Comparison of ENCODE assay signal across 26 mouse cellular contexts in genomic region chr10:5176371-5176770, GRCm38 (mm10).
A peak's percentile ranks its signal among the peaks of the same experiment; 100 is the strongest.
DNase-seq lines count a peak whose midpoint lies in the region; ATAC-seq and TF ChIP-seq lines count a peak whose summit lies in the region.
"Had no signal": no experiment of that assay in that cellular context is flagged by ENCODE, and none has a peak within 500 bp of the region (broad histone marks: within the 10 kb centered on the region; RNA-seq: fewer than 3 reads in every experiment).

No protein-coding gene starts in this region.

- no peak for ATAC-seq in heart, embryonic 13.5 days (ENCODE audit: extremely low read depth, insufficient number of reproducible peaks, low FRiP score, low TSS enrichment)
- no peak for ATAC-seq in intestine, embryonic 14.5 days (replicated peaks; ENCODE audit: low FRiP score, low TSS enrichment, low read depth)
- ATAC-seq in intestine, postnatal 0 days = no peak
- ATAC-seq in kidney, embryonic 14.5 days (ENCODE audit: low FRiP score, low TSS enrichment) = no peak
- ATAC-seq: activated CD4-positive, CD25-positive, alpha-beta regulatory T cell, adult 4 months; CD4-positive, CD25-positive, alpha-beta regulatory T cell, adult 4 months; forebrain, embryonic 14.5 days; hindbrain, embryonic 16.5 days; inflammation-experienced regulatory T-cells, adult 6 months; Patski had no signal

- H3K27me3 ChIP-seq in cerebellum, adult 2 months (ENCODE audit: control insufficient read depth, insufficient read depth, low read length) = no peaks in the 10 kb centered on the region
- no peaks in the 10 kb centered on the region for H3K27me3 ChIP-seq in heart, embryonic 13.5 days (replicated peaks)
- H3K27me3 ChIP-seq in intestine, embryonic 14.5 days (replicated peaks; ENCODE audit: control insufficient read depth, insufficient read depth, low read length) = no peaks in the 10 kb centered on the region
- no peaks in the 10 kb centered on the region for H3K27me3 ChIP-seq in intestine, postnatal 0 days (replicated peaks; ENCODE audit: control insufficient read depth, insufficient read depth, low read length)
- no peaks in the 10 kb centered on the region for H3K27me3 ChIP-seq in kidney, embryonic 14.5 days (ENCODE audit: control insufficient read depth, insufficient read depth, low read length)
- H3K27me3 ChIP-seq: hindbrain, embryonic 12.5 days; Patski had no signal

- TF ChIP-seq POLR2A in cerebellum, adult 2 months (IDR thresholded peaks at IDR 0.05; ENCODE audit: borderline replicate concordance, insufficient read depth, low read length) = no peak
- no peak for TF ChIP-seq POLR2A in embryonic fibroblast, embryonic 13.5 days (IDR thresholded peaks at IDR 0.05; ENCODE audit: low read depth, low read length)

- no peak overlapping the region for H3K4me3 ChIP-seq in cerebellum, adult 2 months (replicated peaks; ENCODE audit: insufficient read depth, low read depth, low read length)
- H3K4me3 ChIP-seq in heart, embryonic 13.5 days = no peak overlapping the region
- no peak overlapping the region for H3K4me3 ChIP-seq in intestine, embryonic 14.5 days (ENCODE audit: low read depth, low read length)
- H3K4me3 ChIP-seq in intestine, postnatal 0 days (ENCODE audit: low read depth, low read length) = no peak overlapping the region
- no peak overlapping the region for H3K4me3 ChIP-seq in embryonic fibroblast, embryonic 13.5 days (ENCODE audit: insufficient read depth, low read length)
- H3K4me3 ChIP-seq in kidney, embryonic 14.5 days (ENCODE audit: low read length) = no peak overlapping the region
- H3K4me3 ChIP-seq: embryonic facial prominence, embryonic 10.5 days; erythroblast, embryonic 14.5 days; forebrain, embryonic 10.5 days; gastrocnemius, adult 2 months; hindbrain, embryonic 12.5 days had no signal

- H3K9ac ChIP-seq in heart, embryonic 13.5 days = no peak overlapping the region
- H3K9ac ChIP-seq in intestine, embryonic 14.5 days (ENCODE audit: low read length) = no peak overlapping the region
- no peak overlapping the region for H3K9ac ChIP-seq in intestine, postnatal 0 days (ENCODE audit: low read depth, low read length)
- H3K9ac ChIP-seq in kidney, embryonic 14.5 days (ENCODE audit: low read depth, low read length) = no peak overlapping the region
- H3K9ac ChIP-seq: hindbrain, embryonic 12.5 days had no signal

- no peak for DNase-seq in cerebellum, adult 2 months
- no peak for DNase-seq in cerebellum, adult 11 months
- no peak for DNase-seq in heart, postnatal 14 days
- DNase-seq in intestine, embryonic 14.5 days (ENCODE audit: low spot score) = peak; percentile 7
- DNase-seq: adrenal gland, postnatal 14 days; B cell, adult 2 months; cerebellum, adult 18-20 months; cerebellum, postnatal 10 days; gastrocnemius, adult 2 months; gastrocnemius, postnatal 25 days; heart, postnatal 4 days; kidney, adult 18-20 months had no signal

- WGBS in cerebellum, adult 2 months = 23% methylated on average over 2 of the region's 2 CpGs
- WGBS in heart, embryonic 13.5 days = 13% methylated on average over 2 of the region's 2 CpGs
- WGBS in intestine, embryonic 14.5 days = 55% methylated on average over 2 of the region's 2 CpGs
- 55% methylated on average over 2 of the region's 2 CpGs for WGBS in intestine, postnatal 0 days
- WGBS in kidney, embryonic 14.5 days = 71% methylated on average over 2 of the region's 2 CpGs

- no peak for TF ChIP-seq CTCF in cerebellum, adult 2 months (IDR thresholded peaks at IDR 0.05; ENCODE audit: borderline replicate concordance, insufficient read depth, low read depth, low read length)
- no peak for TF ChIP-seq CTCF in intestine, postnatal 0 days (IDR thresholded peaks at IDR 0.05; ENCODE audit: low read depth)
- no peak for TF ChIP-seq CTCF in embryonic fibroblast, embryonic 13.5 days (IDR thresholded peaks at IDR 0.05; ENCODE audit: borderline replicate concordance, insufficient read depth, low read length)

- H3K4me2 ChIP-seq in heart, embryonic 13.5 days = peak overlapping the region; percentile 33; the same call in 1 of the 2 replicates
- H3K4me2 ChIP-seq in intestine, embryonic 14.5 days (ENCODE audit: low read length) = no peak overlapping the region
- no peak overlapping the region for H3K4me2 ChIP-seq in intestine, postnatal 0 days (replicated peaks; ENCODE audit: low read depth)
- H3K4me2 ChIP-seq in kidney, embryonic 14.5 days (replicated peaks; ENCODE audit: low read depth, low read length) = no peak overlapping the region
- H3K4me2 ChIP-seq: hindbrain, embryonic 12.5 days had no signal

- H3K27ac ChIP-seq in cerebellum, adult 2 months (ENCODE audit: insufficient read depth, low read length) = peak overlapping the region; percentile 46; the same call in 1 of the 2 replicates
- peak overlapping the region; percentile 65 for H3K27ac ChIP-seq in heart, embryonic 13.5 days (replicated peaks)
- H3K27ac ChIP-seq in intestine, embryonic 14.5 days (ENCODE audit: low read depth) = no peak overlapping the region
- H3K27ac ChIP-seq in intestine, postnatal 0 days (ENCODE audit: low read depth, low read length) = no peak overlapping the region
- peak overlapping the region; percentile 37; the same call in 1 of the 2 replicates for H3K27ac ChIP-seq in embryonic fibroblast, embryonic 13.5 days (ENCODE audit: insufficient read depth, low read length)
- no peak overlapping the region for H3K27ac ChIP-seq in kidney, embryonic 14.5 days (ENCODE audit: low read depth, low read length)
- H3K27ac ChIP-seq: forebrain, embryonic 10.5 days; gastrocnemius, adult 2 months; hindbrain, embryonic 12.5 days had no signal

- H3K9me3 ChIP-seq in heart, embryonic 13.5 days = no peaks in the 10 kb centered on the region
- H3K9me3 ChIP-seq in intestine, embryonic 14.5 days (ENCODE audit: control insufficient read depth, low read length) = no peaks in the 10 kb centered on the region
- no peaks in the 10 kb centered on the region for H3K9me3 ChIP-seq in intestine, postnatal 0 days (ENCODE audit: control insufficient read depth)
- no peaks in the 10 kb centered on the region for H3K9me3 ChIP-seq in kidney, embryonic 14.5 days (ENCODE audit: control insufficient read depth, low read length)
- H3K9me3 ChIP-seq: embryonic facial prominence, embryonic 10.5 days; forebrain, embryonic 10.5 days; hindbrain, embryonic 12.5 days had no signal

- H3K4me1 ChIP-seq in cerebellum, adult 2 months (ENCODE audit: control insufficient read depth, insufficient read depth, low read length) = peaks cover 14% of the 10 kb centered on the region
- H3K4me1 ChIP-seq in heart, embryonic 13.5 days = peaks cover 22% of the 10 kb centered on the region
- H3K4me1 ChIP-seq in intestine, embryonic 14.5 days (replicated peaks; ENCODE audit: control insufficient read depth, insufficient read depth, low read length) = no peaks in the 10 kb centered on the region
- no peaks in the 10 kb centered on the region for H3K4me1 ChIP-seq in intestine, postnatal 0 days (replicated peaks; ENCODE audit: control insufficient read depth, insufficient read depth, low read length)
- peaks cover 9% of the 10 kb centered on the region for H3K4me1 ChIP-seq in embryonic fibroblast, embryonic 13.5 days (ENCODE audit: control insufficient read depth, insufficient read depth, low read length)
- H3K4me1 ChIP-seq in kidney, embryonic 14.5 days (ENCODE audit: control insufficient read depth, insufficient read depth, low read length) = no peaks in the 10 kb centered on the region
- H3K4me1 ChIP-seq: forebrain, embryonic 10.5 days; hindbrain, embryonic 12.5 days had no signal

- peaks cover 30% of the 10 kb centered on the region for H3K36me3 ChIP-seq in heart, embryonic 13.5 days
- peaks cover 24% of the 10 kb centered on the region for H3K36me3 ChIP-seq in intestine, embryonic 14.5 days (ENCODE audit: control insufficient read depth, insufficient read depth, low read length)
- peaks cover 19% of the 10 kb centered on the region for H3K36me3 ChIP-seq in intestine, postnatal 0 days (ENCODE audit: control insufficient read depth, insufficient read depth)
- no peaks in the 10 kb centered on the region for H3K36me3 ChIP-seq in kidney, embryonic 14.5 days (ENCODE audit: control insufficient read depth, insufficient read depth, low read length)
- H3K36me3 ChIP-seq: embryonic facial prominence, embryonic 10.5 days; forebrain, embryonic 10.5 days; hindbrain, embryonic 12.5 days had no signal

- intact Hi-C loops in heart, postnatal 14 days (cut with DNase I) = no loop called here

Comparison
In these comparisons a context has a peak if more than half of its experiments do, and no peak if none do; other contexts are left out.
1. H3K27ac ChIP-seq: peak in cerebellum, adult 2 months (single experiment), heart, embryonic 13.5 days (single experiment) and embryonic fibroblast, embryonic 13.5 days (single experiment); none in intestine, embryonic 14.5 days (single experiment), intestine, postnatal 0 days (single experiment) and kidney, embryonic 14.5 days (single experiment).